Mouse (Mus musculus): ENCODE results near the gene Trappc11.

DNA sequence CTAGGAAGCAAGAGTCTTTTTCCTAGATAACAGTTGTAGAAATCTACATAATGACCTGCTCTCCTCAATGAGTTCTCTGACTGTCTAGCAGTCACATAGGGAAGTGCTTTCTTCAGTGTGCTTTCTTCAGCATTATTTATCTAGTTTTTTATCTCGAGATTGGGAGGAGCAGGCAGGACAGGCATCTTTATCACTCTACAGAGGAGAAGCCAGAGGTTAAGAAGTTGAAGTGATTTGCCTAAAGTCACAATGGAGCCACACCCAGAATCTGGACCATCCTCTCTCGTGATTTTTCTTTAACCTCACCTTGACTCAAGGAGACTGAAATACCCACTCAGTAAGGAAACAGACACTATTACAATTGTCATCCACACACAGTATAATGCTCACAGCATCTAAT is 31.3 kb downstream of the Trappc11 start:
- TF ChIP-seq EP300 (IDR thresholded peaks at IDR 0.05; ENCODE audit: low read depth) (no peak), CTCF (IDR thresholded peaks at IDR 0.05; ENCODE audit: low read depth) (no peak)
